ENCODE assay signal across 24 mouse cellular contexts in genomic region chr1:79452339-79452738, GRCm38 (mm10). TPM values are rescaled to one million over a fixed set of nuclear protein-coding genes. Genes with fewer than 3 reads are reported as not detected.
DNase-seq lines count a peak whose midpoint lies in the region; ATAC-seq lines count a peak whose summit lies in the region.
"Had no signal": no experiment of that assay in that cellular context is flagged by ENCODE, and none has a peak within 500 bp of the region (broad histone marks: within the 10 kb centered on the region; RNA-seq: fewer than 3 reads in every experiment).

No protein-coding gene starts in this region.

- H3K36me3 ChIP-seq in forebrain, embryonic 16.5 days (ENCODE audit: control insufficient read depth, insufficient read depth): no peaks in the 10 kb centered on the region
- H3K36me3 ChIP-seq in forebrain, embryonic 15.5 days: no peaks in the 10 kb centered on the region
- no peaks in the 10 kb centered on the region for H3K36me3 ChIP-seq in hindbrain, embryonic 14.5 days (replicated peaks; ENCODE audit: control insufficient read depth, insufficient read depth)
- H3K36me3 ChIP-seq in midbrain, embryonic 15.5 days (replicated peaks): no peaks in the 10 kb centered on the region
- H3K36me3 ChIP-seq: forebrain, embryonic 10.5 days; limb, embryonic 10.5 days had no signal

- no peaks in the 10 kb centered on the region for H3K9me3 ChIP-seq in forebrain, embryonic 16.5 days (ENCODE audit: control insufficient read depth, low read length)
- no peaks in the 10 kb centered on the region for H3K9me3 ChIP-seq in forebrain, embryonic 15.5 days
- no peaks in the 10 kb centered on the region for H3K9me3 ChIP-seq in hindbrain, embryonic 14.5 days (ENCODE audit: control insufficient read depth, low read length)
- H3K9me3 ChIP-seq in midbrain, embryonic 15.5 days: no peaks in the 10 kb centered on the region
- H3K9me3 ChIP-seq: forebrain, embryonic 10.5 days; limb, embryonic 10.5 days; megakaryocyte, embryonic 14.5 days had no signal

- H3K9ac ChIP-seq in forebrain, embryonic 16.5 days (replicated peaks; ENCODE audit: low read depth, low read length): no peak overlapping the region
- no peak overlapping the region for H3K9ac ChIP-seq in forebrain, embryonic 15.5 days (replicated peaks)
- H3K9ac ChIP-seq in hindbrain, embryonic 14.5 days: no peak overlapping the region
- H3K9ac ChIP-seq in midbrain, embryonic 15.5 days: no peak overlapping the region
- H3K9ac ChIP-seq: liver, postnatal 0 days had no signal

- ATAC-seq in forebrain, embryonic 16.5 days: 0 out of 2 replicates have a peak, but pooled peaks have one; percentile 9
- ATAC-seq in forebrain, embryonic 15.5 days (replicated peaks): no peak; the same call in 1 of the 2 replicates
- peak; percentile 68 for ATAC-seq in hindbrain, embryonic 14.5 days (ENCODE audit: low FRiP score)
- ATAC-seq in midbrain, embryonic 15.5 days (replicated peaks): peak; percentile 57; the same call in 1 of the 2 replicates
- ATAC-seq: liver, postnatal 0 days had no signal

- intact Hi-C loops in left cerebral cortex, postnatal 4 days (cut with DNase I): loop anchor here (10.0 kb wide), 1 partner anchor 182 kb away; no protein-coding TSS in a partner anchor

- WGBS in forebrain, embryonic 16.5 days: 11% methylated on average over 1 of the region's 1 CpGs
- 35% methylated on average over 1 of the region's 1 CpGs for WGBS in forebrain, embryonic 15.5 days
- WGBS in hindbrain, embryonic 14.5 days: 21% methylated on average over 1 of the region's 1 CpGs
- 27% methylated on average over 1 of the region's 1 CpGs for WGBS in midbrain, embryonic 15.5 days

- peak; percentile 58 for DNase-seq in Muller cell, postnatal 12 days (ENCODE audit: inconsistent ontology term)
- DNase-seq in hindbrain, embryonic 14.5 days (ENCODE audit: low spot score): peak; percentile 60
- no peak for DNase-seq in left cerebral cortex, postnatal 4 days
- no peak for DNase-seq in layer of hippocampus, adult 18-20 months (ENCODE audit: low spot score in 2 of 2)
- DNase-seq: adrenal gland, postnatal 36 days; cerebellum, adult 18-20 months; gastrocnemius, postnatal 36 days; kidney, adult 11 months; liver, postnatal 0 days; right cerebral cortex, postnatal 14 days; spleen, adult 18-20 months; thymus, postnatal 36 days had no signal

- H3K27me3 ChIP-seq in forebrain, embryonic 16.5 days (replicated peaks; ENCODE audit: control insufficient read depth, insufficient read depth, low read length): no peaks in the 10 kb centered on the region
- H3K27me3 ChIP-seq in forebrain, embryonic 15.5 days: no peaks in the 10 kb centered on the region
- no peaks in the 10 kb centered on the region for H3K27me3 ChIP-seq in hindbrain, embryonic 14.5 days (ENCODE audit: control insufficient read depth, insufficient read depth, low read length)
- no peaks in the 10 kb centered on the region for H3K27me3 ChIP-seq in midbrain, embryonic 15.5 days (replicated peaks)
- H3K27me3 ChIP-seq: CH12.LX; megakaryocyte, embryonic 14.5 days had no signal

- H3K4me1 ChIP-seq in forebrain, embryonic 16.5 days (replicated peaks; ENCODE audit: control insufficient read depth, insufficient read depth, low read length): peaks cover 23% of the 10 kb centered on the region
- peaks cover 27% of the 10 kb centered on the region for H3K4me1 ChIP-seq in forebrain, embryonic 15.5 days
- peaks cover 13% of the 10 kb centered on the region for H3K4me1 ChIP-seq in hindbrain, embryonic 14.5 days (replicated peaks; ENCODE audit: control insufficient read depth, insufficient read depth, low read length)
- peaks cover 33% of the 10 kb centered on the region for H3K4me1 ChIP-seq in midbrain, embryonic 15.5 days
- H3K4me1 ChIP-seq: megakaryocyte, embryonic 14.5 days had no signal

- H3K4me3 ChIP-seq in forebrain, embryonic 16.5 days (replicated peaks; ENCODE audit: low read length): no peak overlapping the region
- no peak overlapping the region for H3K4me3 ChIP-seq in forebrain, embryonic 15.5 days
- no peak overlapping the region for H3K4me3 ChIP-seq in hindbrain, embryonic 14.5 days (replicated peaks; ENCODE audit: low read length)
- no peak overlapping the region for H3K4me3 ChIP-seq in midbrain, embryonic 15.5 days
- H3K4me3 ChIP-seq: forebrain, embryonic 10.5 days; limb, embryonic 10.5 days; megakaryocyte, embryonic 14.5 days; myocyte had no signal

- H3K4me2 ChIP-seq in forebrain, embryonic 16.5 days (ENCODE audit: low read length): no peak overlapping the region
- no peak overlapping the region for H3K4me2 ChIP-seq in forebrain, embryonic 15.5 days (replicated peaks)
- no peak overlapping the region for H3K4me2 ChIP-seq in hindbrain, embryonic 14.5 days (replicated peaks)
- no peak overlapping the region for H3K4me2 ChIP-seq in midbrain, embryonic 15.5 days

- H3K27ac ChIP-seq in forebrain, embryonic 16.5 days (ENCODE audit: low read length): no peak overlapping the region
- no peak overlapping the region for H3K27ac ChIP-seq in forebrain, embryonic 15.5 days (replicated peaks)
- H3K27ac ChIP-seq in hindbrain, embryonic 14.5 days: peak overlapping the region; percentile 52; the same call in 1 of the 2 replicates
- no peak overlapping the region for H3K27ac ChIP-seq in midbrain, embryonic 15.5 days
- H3K27ac ChIP-seq: forebrain, embryonic 10.5 days; kidney, postnatal 0 days; limb, embryonic 10.5 days had no signal

RNA-seq across cellular contexts. Expression of gene Scg2, which starts 12.4 kb away (rescaled TPM):
- polyA plus RNA-seq in forebrain, embryonic 16.5 days (2015; fragmentation: Nextera tagmentation; extraction: Ambion mirVana): 39.9 and 83.0 TPM in 2 replicates
- polyA plus RNA-seq in forebrain, embryonic 15.5 days (2015; fragmentation: Nextera tagmentation; extraction: Ambion mirVana): 48.1 and 53.8 TPM in 2 replicates
- polyA plus RNA-seq in hindbrain, embryonic 14.5 days (2014; fragmentation: Nextera tagmentation; extraction: Ambion mirVana): 158 and 200 TPM in 2 replicates
- polyA plus RNA-seq in midbrain, embryonic 15.5 days (2015; fragmentation: Nextera tagmentation; extraction: Ambion mirVana): 119 and 126 TPM in 2 replicates
- 100 to 1,000 TPM in 1 of 2 experiments, 10 to 100 TPM in 1; 80.7 to 106 TPM for total RNA-seq in left cerebral cortex, postnatal 4 days (2021)
- total RNA-seq in layer of hippocampus, adult 18-20 months (2021): 100 to 1,000 TPM; 185 to 209 TPM
- total RNA-seq: CH12.LX; gastrocnemius, postnatal 36 days; hematopoietic stem cell, adult 5-6 weeks; liver, adult 2 months; MEL had no signal
- polyA plus RNA-seq: liver, adult 2 months; myocyte had no signal

Comparison
In these comparisons a context has a peak if more than half of its experiments do, and no peak if none do; other contexts are left out.
1. DNase-seq: peak in Muller cell, postnatal 12 days (single experiment) and hindbrain, embryonic 14.5 days (single experiment); none in left cerebral cortex, postnatal 4 days (single experiment) and layer of hippocampus, adult 18-20 months (0 of 2).